ENCODE assay signal across 12 mouse cellular contexts in genomic region chr6:134171906-134172728, GRCm38 (mm10).
A peak's percentile ranks its signal among the peaks of the same experiment; 100 is the strongest.
DNase-seq lines count a peak whose midpoint lies in the region; ATAC-seq and TF ChIP-seq lines count a peak whose summit lies in the region.
"Had no signal": no experiment of that assay in that cellular context is flagged by ENCODE, and none has a peak within 500 bp of the region (broad histone marks: within the 10 kb centered on the region; RNA-seq: fewer than 3 reads in every experiment).

No protein-coding gene starts in this region.

- intact Hi-C loops in left cerebral cortex, postnatal 10 days (cut with DNase I) = no loop called here

- no peaks in the 10 kb centered on the region for H3K27me3 ChIP-seq in forebrain, embryonic 15.5 days
- H3K27me3 ChIP-seq in forebrain, embryonic 14.5 days (replicated peaks; ENCODE audit: control insufficient read depth, insufficient read depth, low read length) = no peaks in the 10 kb centered on the region
- no peaks in the 10 kb centered on the region for H3K27me3 ChIP-seq in spleen, adult 2 months (ENCODE audit: control insufficient read depth, insufficient read depth, low read length)
- no peaks in the 10 kb centered on the region for H3K27me3 ChIP-seq in forebrain, embryonic 11.5 days (ENCODE audit: control insufficient read depth, insufficient read depth, low read length)
- H3K27me3 ChIP-seq: neural tube, embryonic 13.5 days; stomach, embryonic 15.5 days had no signal

- DNase-seq in forebrain, embryonic 14.5 days (ENCODE audit: low spot score) = no peak
- no peak for DNase-seq in spleen, adult 2 months (ENCODE audit: low read depth in 1 of 2, low spot score in 2 of 2)
- no peak for DNase-seq in spleen, postnatal 4 days (ENCODE audit: low spot score in 2 of 2)
- peak; percentile 52 to 57 for DNase-seq in left cerebral cortex, postnatal 10 days (ENCODE audit: extremely low spot score in 1 of 2, low spot score in 2 of 2)
- no peak for DNase-seq in urinary bladder, postnatal 25 days (ENCODE audit: low spot score)
- DNase-seq in forebrain, embryonic 11.5 days (ENCODE audit: low spot score) = no peak
- DNase-seq: lung, adult 18-20 months had no signal

- H3K9me3 ChIP-seq in forebrain, embryonic 15.5 days = no peaks in the 10 kb centered on the region
- H3K9me3 ChIP-seq in forebrain, embryonic 14.5 days (replicated peaks; ENCODE audit: control insufficient read depth, low read length) = no peaks in the 10 kb centered on the region
- H3K9me3 ChIP-seq in forebrain, embryonic 11.5 days (ENCODE audit: control insufficient read depth, low read length) = no peaks in the 10 kb centered on the region
- H3K9me3 ChIP-seq: neural tube, embryonic 13.5 days; stomach, embryonic 15.5 days had no signal

- 0 out of 2 replicates have a peak overlapping the region, but pooled peaks have one; percentile 13 for H3K27ac ChIP-seq in forebrain, embryonic 15.5 days (replicated peaks)
- H3K27ac ChIP-seq in forebrain, embryonic 14.5 days (ENCODE audit: low read depth, low read length) = no peak overlapping the region
- H3K27ac ChIP-seq in spleen, adult 2 months (ENCODE audit: insufficient read depth, low read length) = 0 out of 2 replicates have a peak overlapping the region, but pooled peaks have one; percentile 22
- H3K27ac ChIP-seq in forebrain, embryonic 11.5 days (ENCODE audit: low read depth, low read length) = no peak overlapping the region
- H3K27ac ChIP-seq: neural tube, embryonic 13.5 days; stomach, embryonic 15.5 days had no signal

- ATAC-seq in forebrain, embryonic 15.5 days (replicated peaks) = peak; percentile 47; the same call in 1 of the 2 replicates
- ATAC-seq in forebrain, embryonic 14.5 days = no peak
- ATAC-seq in erythroid progenitor cell, adult 5-6 weeks (replicated peaks; ENCODE audit: low FRiP score, poor library complexity, severe bottlenecking) = no peak
- ATAC-seq in forebrain, embryonic 11.5 days (replicated peaks; ENCODE audit: low FRiP score) = no peak
- ATAC-seq: hindbrain, embryonic 16.5 days had no signal

- no peak overlapping the region for H3K4me2 ChIP-seq in forebrain, embryonic 15.5 days (replicated peaks)
- H3K4me2 ChIP-seq in forebrain, embryonic 14.5 days (ENCODE audit: low read length) = no peak overlapping the region
- no peak overlapping the region for H3K4me2 ChIP-seq in forebrain, embryonic 11.5 days (ENCODE audit: low read depth, low read length, severe bottlenecking)
- H3K4me2 ChIP-seq: neural tube, embryonic 13.5 days; stomach, embryonic 15.5 days had no signal

- H3K4me3 ChIP-seq in forebrain, embryonic 15.5 days = no peak overlapping the region
- no peak overlapping the region for H3K4me3 ChIP-seq in forebrain, embryonic 14.5 days (ENCODE audit: low read depth, low read length)
- H3K4me3 ChIP-seq in spleen, adult 2 months (ENCODE audit: extremely low read depth, insufficient read depth, insufficient read length) = no peak overlapping the region
- H3K4me3 ChIP-seq in forebrain, embryonic 11.5 days (ENCODE audit: low read depth, low read length) = no peak overlapping the region
- H3K4me3 ChIP-seq: neural tube, embryonic 13.5 days; stomach, embryonic 15.5 days had no signal

- WGBS in forebrain, embryonic 15.5 days = 78% methylated on average over 17 of the region's 17 CpGs
- 88% methylated on average over 17 of the region's 17 CpGs for WGBS in forebrain, embryonic 14.5 days
- WGBS in spleen, adult 2 months = 76% methylated on average over 17 of the region's 17 CpGs
- WGBS in forebrain, embryonic 11.5 days = 94% methylated on average over 17 of the region's 17 CpGs

- no peak for TF ChIP-seq POLR2A in spleen, adult 2 months (IDR thresholded peaks at IDR 0.05; ENCODE audit: low read depth, low read length)

- H3K4me1 ChIP-seq in forebrain, embryonic 15.5 days = peaks cover 14% of the 10 kb centered on the region
- H3K4me1 ChIP-seq in forebrain, embryonic 14.5 days (ENCODE audit: control insufficient read depth, insufficient read depth, low read length) = peaks cover 6% of the 10 kb centered on the region; the same call in 1 of the 2 replicates
- H3K4me1 ChIP-seq in spleen, adult 2 months (ENCODE audit: control insufficient read depth, insufficient read depth, insufficient read length) = peaks cover 9% of the 10 kb centered on the region; the same call in 1 of the 2 replicates
- H3K4me1 ChIP-seq in forebrain, embryonic 11.5 days (replicated peaks; ENCODE audit: control insufficient read depth, insufficient read depth, low read length) = no peaks in the 10 kb centered on the region

- H3K9ac ChIP-seq in forebrain, embryonic 15.5 days (replicated peaks) = no peak overlapping the region
- H3K9ac ChIP-seq in forebrain, embryonic 14.5 days (ENCODE audit: low read length) = no peak overlapping the region
- H3K9ac ChIP-seq in forebrain, embryonic 11.5 days (ENCODE audit: low read length) = no peak overlapping the region
- H3K9ac ChIP-seq: neural tube, embryonic 13.5 days; stomach, embryonic 15.5 days had no signal

- H3K36me3 ChIP-seq in forebrain, embryonic 15.5 days = no peaks in the 10 kb centered on the region
- no peaks in the 10 kb centered on the region for H3K36me3 ChIP-seq in forebrain, embryonic 14.5 days (ENCODE audit: control insufficient read depth, insufficient read depth, low read length)
- no peaks in the 10 kb centered on the region for H3K36me3 ChIP-seq in spleen, adult 2 months (ENCODE audit: control insufficient read depth, insufficient read depth, low read length)
- H3K36me3 ChIP-seq in forebrain, embryonic 11.5 days (ENCODE audit: control insufficient read depth, insufficient read depth, low read length) = no peaks in the 10 kb centered on the region
- H3K36me3 ChIP-seq: neural tube, embryonic 13.5 days; stomach, embryonic 15.5 days had no signal

- TF ChIP-seq CTCF in spleen, adult 2 months (IDR thresholded peaks at IDR 0.05; ENCODE audit: extremely low read depth, insufficient read depth, insufficient read length, insufficient replicate concordance) = no peak

Comparison
In these comparisons a context has a peak if more than half of its experiments do, and no peak if none do; other contexts are left out.
1. H3K27ac ChIP-seq: peak in forebrain, embryonic 15.5 days (single experiment) and spleen, adult 2 months (single experiment); none in forebrain, embryonic 14.5 days (single experiment) and forebrain, embryonic 11.5 days (single experiment).
2. DNase-seq: peak in left cerebral cortex, postnatal 10 days (2 of 2); none in forebrain, embryonic 14.5 days (single experiment), spleen, adult 2 months (0 of 2), spleen, postnatal 4 days (0 of 2), urinary bladder, postnatal 25 days (single experiment) and forebrain, embryonic 11.5 days (single experiment).